Mouse (Mus musculus) neural tube, embryonic 14.5 days (tissue): ENCODE data around the gene Atxn2. TPM values are rescaled to one million over a fixed set of nuclear protein-coding genes. Genes with fewer than 3 reads are reported as not detected.
A peak's percentile ranks its signal among the peaks of the same experiment; 100 is the strongest.

Experiments used
- ATAC-seq: fragments of 200-750 bp; cut with Nextera tagmentation; 2 replicates; pipeline ENCODE4 v1.8.0; 2017; ENCODE audit warnings: low read depth, mild to moderate bottlenecking, moderate TSS enrichment, moderate library complexity
- H3K27ac ChIP-seq: fragments of 300-500 bp; sonication (generic); 2 replicates; pipeline ENCODE4 v1.5.1; 2014; ENCODE audit warnings: low read depth, mild to moderate bottlenecking, control low read depth, low read length, moderate library complexity, mixed read lengths
- H3K27me3 ChIP-seq: fragments of 300-500 bp; sonication (generic); 2 replicates; pipeline ENCODE4 v1.6.1; 2014; ENCODE audit warnings: low read length; ENCODE audit not compliant: control insufficient read depth, insufficient read depth
- H3K36me3 ChIP-seq: fragments of 300-500 bp; sonication (generic); 2 replicates; pipeline ENCODE4 v1.6.1; 2014; ENCODE audit warnings: low read length, mixed read lengths; ENCODE audit not compliant: control insufficient read depth, insufficient read depth
- H3K4me1 ChIP-seq: fragments of 300-500 bp; sonication (generic); 2 replicates; pipeline ENCODE4 v1.6.1; 2014; ENCODE audit warnings: low read length; ENCODE audit not compliant: control insufficient read depth, insufficient read depth
- H3K4me2 ChIP-seq: fragments of 300-500 bp; sonication (generic); 2 replicates; pipeline ENCODE4 v1.6.1; 2014; ENCODE audit warnings: mild to moderate bottlenecking, low read depth, low read length, control low read depth
- H3K4me3 ChIP-seq: fragments of 300-500 bp; sonication (generic); 2 replicates; pipeline ENCODE4 v1.5.1; 2014; ENCODE audit warnings: low read depth, low read length, control low read depth, mixed read lengths
- H3K9ac ChIP-seq: fragments of 300-500 bp; sonication (generic); replicated peaks from 2 replicates; pipeline ENCODE4 v1.6.1; 2014; ENCODE audit warnings: low read depth, mild to moderate bottlenecking, control low read depth, low read length, mixed read lengths
- H3K9me3 ChIP-seq: fragments of 300-500 bp; sonication (generic); 2 replicates; pipeline ENCODE4 v1.6.1; 2016; ENCODE audit warnings: low read length; ENCODE audit not compliant: control insufficient read depth
- WGBS: fragments of 180-500 bp; shearing (Covaris S2); extraction: QIAGEN DNeasy Blood & Tissue Kit; methylation state at CpG from one replicate; pipeline ENCODE4 v1.1.7; 2014; 5-methylcytosine and 5-hydroxymethylcytosine counted together
- polyA plus RNA-seq: library from polyadenylated mRNA; unstranded; fragments of >200 nt; fragmentation: Nextera tagmentation; extraction: Ambion mirVana; gene quantifications from 2 replicates; pipeline ENCODE4 v1.2.1, GENCODE M21; 2014

The Atxn2 gene
- polyA plus RNA-seq: 93.7 and 94.8 TPM in 2 replicates

GRCm38 (mm10) chr5:121711174-121711927, at the start of gene Atxn2:
Gene Atxn2 (plus strand): TSS chr5:121711337.
- H3K9me3 ChIP-seq: no peaks in the 10 kb centered on the region
- under 1% methylated on average over 58 of the region's 103 CpGs for WGBS

GRCm38 (mm10) chr5:121661494-121661893, 49.6 kb upstream of the Atxn2 start:
- no peak for ATAC-seq
- H3K9me3 ChIP-seq: no peaks in the 10 kb centered on the region
- H3K36me3 ChIP-seq: peaks cover 13% of the 10 kb centered on the region
- H3K27me3 ChIP-seq: no peaks in the 10 kb centered on the region
- no peak overlapping the region; the same call in none of the 2 replicates for H3K9ac ChIP-seq
- peaks cover 9% of the 10 kb centered on the region for H3K4me1 ChIP-seq
- 82% methylated on average over 5 of the region's 5 CpGs for WGBS
- peak overlapping the region; percentile 84 for H3K4me2 ChIP-seq
- peak overlapping the region; percentile 95 for H3K4me3 ChIP-seq
- H3K27ac ChIP-seq: no peak overlapping the region

More at GRCm38 (mm10) chr5:121711174-121711927, at the start of gene Atxn2:
- Histone ChIP-seq H3K36me3 (no peaks in the 10 kb centered on the region), H3K9ac (peak within 1 kb of the TSS; percentile 97), H3K4me2 (peak within 1 kb of the TSS; percentile 87), H3K27ac (peak within 1 kb of the TSS; percentile 95), H3K4me3 (peak within 1 kb of the TSS; percentile 98), H3K27me3 (no peaks in the 10 kb centered on the region), H3K4me1 (peaks cover 20% of the 10 kb centered on the region)
- peak; percentile 68 for ATAC-seq

GRCm38 (mm10) chr5:121663456-121663855, 47.7 kb upstream of the Atxn2 start:
- Histone ChIP-seq H3K36me3 (peaks cover 20% of the 10 kb centered on the region), H3K9me3 (no peaks in the 10 kb centered on the region)
- WGBS: 94% methylated on average over 8 of the region's 8 CpGs

GRCm38 (mm10) chr5:121664078-121664477, 47.1 kb upstream of the Atxn2 start:
- Histone ChIP-seq H3K27ac (no peak overlapping the region), H3K36me3 (peaks cover 20% of the 10 kb centered on the region), H3K27me3 (no peaks in the 10 kb centered on the region), H3K9me3 (no peaks in the 10 kb centered on the region), H3K9ac (no peak overlapping the region), H3K4me1 (peaks cover 9% of the 10 kb centered on the region), H3K4me2 (no peak overlapping the region), H3K4me3 (no peak overlapping the region)
- WGBS: 91% methylated on average over 6 of the region's 6 CpGs
- ATAC-seq: no peak

More at GRCm38 (mm10) chr5:121663456-121663855, 47.7 kb upstream of the Atxn2 start:
- Histone ChIP-seq H3K4me2 (no peak overlapping the region), H3K27me3 (no peaks in the 10 kb centered on the region), H3K27ac (no peak overlapping the region), H3K4me1 (peaks cover 9% of the 10 kb centered on the region), H3K4me3 (no peak overlapping the region), H3K9ac (no peak overlapping the region)
- no peak for ATAC-seq

- H3K4me2 ChIP-seq: no peak overlapping the region
- 94% methylated on average over 9 of the region's 9 CpGs for WGBS
- H3K9ac ChIP-seq: no peak overlapping the region
- no peaks in the 10 kb centered on the region for H3K9me3 ChIP-seq
- peaks cover 20% of the 10 kb centered on the region for H3K36me3 ChIP-seq
- peaks cover 9% of the 10 kb centered on the region for H3K4me1 ChIP-seq
- no peaks in the 10 kb centered on the region for H3K27me3 ChIP-seq
- no peak for ATAC-seq
- H3K27ac ChIP-seq: no peak overlapping the region
- H3K4me3 ChIP-seq: no peak overlapping the region
Observed at GRCm38 (mm10) chr5:121664971-121665370, 46.2 kb upstream of the Atxn2 start.

GRCm38 (mm10) chr5:121667067-121667466, 44.1 kb upstream of the Atxn2 start:
- no peak overlapping the region for H3K27ac ChIP-seq
- H3K4me3 ChIP-seq: no peak overlapping the region
- 95% methylated on average over 4 of the region's 4 CpGs for WGBS
- no peaks in the 10 kb centered on the region for H3K27me3 ChIP-seq
- peaks cover 20% of the 10 kb centered on the region for H3K36me3 ChIP-seq
- no peaks in the 10 kb centered on the region for H3K9me3 ChIP-seq
- ATAC-seq: no peak
- H3K9ac ChIP-seq: no peak overlapping the region
- H3K4me2 ChIP-seq: no peak overlapping the region
- peaks cover under 1% of the 10 kb centered on the region; the same call in 1 of the 2 replicates for H3K4me1 ChIP-seq

GRCm38 (mm10) chr5:121668411-121668810, 42.7 kb upstream of the Atxn2 start:
- H3K36me3 ChIP-seq: peaks cover 16% of the 10 kb centered on the region
- WGBS: 83% methylated on average over 6 of the region's 6 CpGs

GRCm38 (mm10) chr5:121670412-121670811, 40.7 kb upstream of the Atxn2 start:
- 82% methylated on average over 3 of the region's 3 CpGs for WGBS
- no peak overlapping the region for H3K9ac ChIP-seq
- no peaks in the 10 kb centered on the region for H3K27me3 ChIP-seq
- H3K4me1 ChIP-seq: no peaks in the 10 kb centered on the region
- no peak overlapping the region for H3K4me3 ChIP-seq
- peaks cover 24% of the 10 kb centered on the region for H3K36me3 ChIP-seq
- H3K9me3 ChIP-seq: no peaks in the 10 kb centered on the region
- ATAC-seq: no peak
- H3K4me2 ChIP-seq: no peak overlapping the region
- no peak overlapping the region for H3K27ac ChIP-seq

More at GRCm38 (mm10) chr5:121668411-121668810, 42.7 kb upstream of the Atxn2 start:
- H3K27me3 ChIP-seq: no peaks in the 10 kb centered on the region
- H3K4me1 ChIP-seq: no peaks in the 10 kb centered on the region
- ATAC-seq: no peak
- no peak overlapping the region for H3K9ac ChIP-seq
- H3K27ac ChIP-seq: no peak overlapping the region
- H3K9me3 ChIP-seq: no peaks in the 10 kb centered on the region
- no peak overlapping the region for H3K4me3 ChIP-seq
- H3K4me2 ChIP-seq: no peak overlapping the region

GRCm38 (mm10) chr5:121682250-121682649, 28.9 kb upstream of the Atxn2 start:
- no peak for ATAC-seq

More at GRCm38 (mm10) chr5:121682250-121682649, 28.9 kb upstream of the Atxn2 start:
- Histone ChIP-seq H3K4me2 (no peak overlapping the region), H3K27ac (no peak overlapping the region), H3K4me3 (no peak overlapping the region), H3K4me1 (no peaks in the 10 kb centered on the region), H3K9me3 (no peaks in the 10 kb centered on the region), H3K36me3 (peaks cover 74% of the 10 kb centered on the region), H3K9ac (no peak overlapping the region), H3K27me3 (no peaks in the 10 kb centered on the region)
- 94% methylated on average over 2 of the region's 2 CpGs for WGBS
